Mouse (Mus musculus) thymus, adult 2 months (tissue): ENCODE measurements around the gene Pin4.

Experiments
- CTCF ChIP-seq: fragments of 200-500 bp; IDR thresholded peaks from 2 replicates; pipeline ENCODE4 v1.5.1; 2012; ENCODE audit warnings: mild to moderate bottlenecking, control low read depth, low read length, moderate library complexity, borderline replicate concordance; ENCODE audit not compliant: control insufficient read depth, poor library complexity, insufficient read depth; ENCODE audit errors: extremely low read depth
- POLR2A ChIP-seq: fragments of 200-500 bp; IDR thresholded peaks from 2 replicates; pipeline ENCODE4 v1.6.1; 2012; ENCODE audit warnings: mild to moderate bottlenecking, low read length, control low read depth, moderate library complexity; ENCODE audit not compliant: control insufficient read depth, poor library complexity, insufficient read depth; ENCODE audit errors: extremely low read depth

GRCm38 (mm10) chrX:102081076-102081475 is 38.2 kb upstream of the Pin4 start:
- TF ChIP-seq POLR2A (no peak), CTCF (no peak)
